Mouse (Mus musculus) myocyte (in vitro differentiated cells): ENCODE results near the gene Muc1. TPM values are rescaled to one million over a fixed set of nuclear protein-coding genes. Genes with fewer than 3 reads are reported as not detected.

Experiments used
- H3K27me3 ChIP-seq: one replicate; pipeline ENCODE4 v1.6.1; 2011; ENCODE audit not compliant: control insufficient read depth, insufficient read depth, insufficient read length
- H3K36me3 ChIP-seq: one replicate; pipeline ENCODE4 v1.6.1; 2011; ENCODE audit not compliant: control insufficient read depth, insufficient read depth
- H3K4me2 ChIP-seq: one replicate; pipeline ENCODE4 v1.6.1; 2011; ENCODE audit warnings: low read depth, control low read depth
- H3K4me3 ChIP-seq: one replicate; pipeline ENCODE4 v1.5.1; 2011; ENCODE audit warnings: mild to moderate bottlenecking, control low read depth, moderate library complexity
- H3K79me2 ChIP-seq: one replicate; pipeline ENCODE4 v1.6.1; 2011; ENCODE audit not compliant: control insufficient read depth, insufficient read depth
- H3ac ChIP-seq: one replicate; pipeline ENCODE4 v1.6.1; 2011; ENCODE audit not compliant: control insufficient read depth, insufficient read length
- CEBPB ChIP-seq: IDR thresholded peaks from 2 replicates; pipeline ENCODE4 v1.6.1; 2011; ENCODE audit warnings: mild to moderate bottlenecking, moderate library complexity; ENCODE audit not compliant: poor library complexity, insufficient read depth, severe bottlenecking
- E2F4 ChIP-seq: IDR thresholded peaks from one replicate; pipeline ENCODE4 v1.6.1; 2011; ENCODE audit warnings: mild to moderate bottlenecking, control low read depth, moderate library complexity; ENCODE audit not compliant: insufficient read depth
- MAX ChIP-seq: IDR thresholded peaks from one replicate; pipeline ENCODE4 v1.6.1; 2011; ENCODE audit warnings: low read depth, mild to moderate bottlenecking, control low read depth
- MYOD1 ChIP-seq, 3 experiments: IDR thresholded peaks; one replicate each; pipeline ENCODE4 v1.6.1; 2011; ENCODE audit warnings: control low read depth in 2 of 3, low read depth in 2 of 3, mild to moderate bottlenecking in 2 of 3, moderate library complexity in 1 of 3; ENCODE audit not compliant: insufficient read length in 2 of 3, control insufficient read depth in 1 of 3
- MYOG ChIP-seq, 3 experiments: IDR thresholded peaks; one replicate each; pipeline ENCODE4 v1.6.1; 2011; ENCODE audit warnings: control low read depth in 2 of 3, low read depth in 2 of 3, mild to moderate bottlenecking in 2 of 3; ENCODE audit not compliant: insufficient read length in 2 of 3, control insufficient read depth in 1 of 3, insufficient read depth in 1 of 3
- POLR2A ChIP-seq: IDR thresholded peaks from one replicate; pipeline ENCODE4 v1.6.1; 2011; ENCODE audit warnings: low read depth, mild to moderate bottlenecking, control low read depth, moderate library complexity; ENCODE audit not compliant: insufficient read length
- POLR2AphosphoS2 ChIP-seq: IDR thresholded peaks from one replicate; pipeline ENCODE4 v1.6.1; 2011; ENCODE audit warnings: low read depth, control low read depth; ENCODE audit not compliant: insufficient read length
- REST ChIP-seq: IDR thresholded peaks from one replicate; pipeline ENCODE4 v1.6.1; 2011; ENCODE audit warnings: mild to moderate bottlenecking, control low read depth, moderate library complexity; ENCODE audit not compliant: insufficient read depth, insufficient read length
- SRF ChIP-seq: IDR thresholded peaks from one replicate; pipeline ENCODE4 v1.6.1; 2011; ENCODE audit warnings: low read depth; ENCODE audit not compliant: control insufficient read depth, insufficient read length
- TCF12 ChIP-seq: IDR thresholded peaks from one replicate; pipeline ENCODE4 v1.6.1; 2011; ENCODE audit warnings: mild to moderate bottlenecking, control low read depth; ENCODE audit not compliant: poor library complexity, insufficient read depth, severe bottlenecking
- TCF3 ChIP-seq: IDR thresholded peaks from one replicate; pipeline ENCODE4 v1.6.1; 2011; ENCODE audit warnings: low read depth, control low read depth; ENCODE audit not compliant: insufficient read length
- USF1 ChIP-seq: IDR thresholded peaks from one replicate; pipeline ENCODE4 v1.6.1; 2011; ENCODE audit warnings: low read depth, mild to moderate bottlenecking, control low read depth, moderate library complexity
- polyA plus RNA-seq: library from polyadenylated mRNA; unstranded; fragments of >200 nt; fragmentation: generic; extraction: Trizol; gene quantifications from one replicate; pipeline ENCODE4 v1.2.1, GENCODE M21; 2012; ENCODE audit warnings: missing spikeins

Gene Muc1
- polyA plus RNA-seq, 1 experiment: 0.37 TPM

- H3K4me2 ChIP-seq: peak overlapping the region; percentile 93
- H3K79me2 ChIP-seq: no peaks in the 10 kb centered on the region
- H3K36me3 ChIP-seq: peaks cover 6% of the 10 kb centered on the region
- H3K27me3 ChIP-seq: no peaks in the 10 kb centered on the region
- H3K4me3 ChIP-seq: peak overlapping the region; percentile 59
- peak overlapping the region; percentile 13 for H3ac ChIP-seq
- TF ChIP-seq TCF12: no peak
- TF ChIP-seq SRF: no peak
- no peak for TF ChIP-seq MYOG (IDR thresholded peaks at IDR 0.05; ENCODE audit: control insufficient read depth in 1 of 3, insufficient read depth in 1 of 3, insufficient read length in 2 of 3, low read depth in 2 of 3)
- TF ChIP-seq POLR2A: peak; percentile 97
- TF ChIP-seq POLR2AphosphoS2: peak; percentile 96
Measured at GRCm38 (mm10) chr3:89279153-89279890, 50.5 kb downstream of the Muc1 start.

- H3K4me3 ChIP-seq: peak overlapping the region; percentile 59
Measured at GRCm38 (mm10) chr3:89280050-89280605, 51.3 kb downstream of the Muc1 start.

GRCm38 (mm10) chr3:89280606-89281511 lies 52.0 kb downstream of the Muc1 start, which contains the start of gene Efna1:
Efna1 (minus strand) TSS chr3:89281142.
- Histone ChIP-seq H3K79me2 (no peaks in the 10 kb centered on the region), H3K36me3 (no peaks in the 10 kb centered on the region), H3K27me3 (peaks cover 5% of the 10 kb centered on the region), H3K4me2 (peak within 1 kb of the TSS; percentile 83), H3ac (no peak within 1 kb of the TSS), H3K4me3 (peak within 1 kb of the TSS; percentile 59)
- no peak for TF ChIP-seq USF1
- TF ChIP-seq MYOG (IDR thresholded peaks at IDR 0.05; ENCODE audit: control insufficient read depth in 1 of 3, insufficient read depth in 1 of 3, insufficient read length in 2 of 3, low read depth in 2 of 3): peak in 1 of 3 experiments; percentile 3

More at GRCm38 (mm10) chr3:89280050-89280605, 51.3 kb downstream of the Muc1 start:
- Histone ChIP-seq H3K27me3 (no peaks in the 10 kb centered on the region), H3K4me2 (peak overlapping the region; percentile 83), H3K79me2 (no peaks in the 10 kb centered on the region), H3K36me3 (peaks cover 2% of the 10 kb centered on the region), H3ac (no peak overlapping the region)
- no peak for TF ChIP-seq CEBPB
- no peak for TF ChIP-seq MAX
- TF ChIP-seq POLR2A: no peak
- TF ChIP-seq POLR2AphosphoS2: no peak
- TF ChIP-seq MYOG (IDR thresholded peaks at IDR 0.05; ENCODE audit: control insufficient read depth in 1 of 3, insufficient read depth in 1 of 3, insufficient read length in 2 of 3, low read depth in 2 of 3): no peak
- TF ChIP-seq USF1: no peak
- TF ChIP-seq TCF3: no peak
- no peak for TF ChIP-seq SRF
- no peak for TF ChIP-seq REST
- no peak for TF ChIP-seq E2F4
- no peak for TF ChIP-seq TCF12
- TF ChIP-seq MYOD1 (IDR thresholded peaks at IDR 0.05; ENCODE audit: control insufficient read depth in 1 of 3, insufficient read length in 2 of 3, low read depth in 2 of 3): no peak

- H3K79me2 ChIP-seq: no peaks in the 10 kb centered on the region
- no peak overlapping the region for H3ac ChIP-seq
- H3K4me2 ChIP-seq: peak overlapping the region; percentile 83
- peak overlapping the region; percentile 59 for H3K4me3 ChIP-seq
- TF ChIP-seq E2F4 (no peak), MYOD1 (IDR thresholded peaks at IDR 0.05; ENCODE audit: control insufficient read depth in 1 of 3, insufficient read length in 2 of 3, low read depth in 2 of 3) (no peak), CEBPB (no peak), REST (no peak), POLR2AphosphoS2 (no peak), TCF12 (no peak), USF1 (no peak), SRF (no peak), MYOG (IDR thresholded peaks at IDR 0.05; ENCODE audit: control insufficient read depth in 1 of 3, insufficient read depth in 1 of 3, insufficient read length in 2 of 3, low read depth in 2 of 3) (no peak), MAX (no peak), POLR2A (no peak), TCF3 (no peak)
- H3K27me3 ChIP-seq: peaks cover 7% of the 10 kb centered on the region
- no peaks in the 10 kb centered on the region for H3K36me3 ChIP-seq
Measured at GRCm38 (mm10) chr3:89281579-89282290, 52.9 kb downstream of the Muc1 start.
